Mouse (Mus musculus) brain, embryonic 14.5 days (tissue): ENCODE results near the gene Ranbp9.

Experiments
- CTCF ChIP-seq: fragments of 200-500 bp; IDR thresholded peaks from 2 replicates; pipeline ENCODE4 v1.5.1; 2012; ENCODE audit warnings: inconsistent platforms, mild to moderate bottlenecking, moderate library complexity, borderline replicate concordance; ENCODE audit not compliant: insufficient read depth, insufficient read length; ENCODE audit errors: extremely low read depth
- POLR2A ChIP-seq: fragments of 200-500 bp; IDR thresholded peaks from 2 replicates; pipeline ENCODE4 v1.6.1; 2012; ENCODE audit warnings: mild to moderate bottlenecking, inconsistent platforms, borderline replicate concordance; ENCODE audit not compliant: poor library complexity, insufficient read depth, insufficient read length, severe bottlenecking; ENCODE audit errors: extremely low read depth

- no peak for TF ChIP-seq CTCF
- TF ChIP-seq POLR2A = no peak
These were observed 68.8 kb downstream of the Ranbp9 start for GRCm38 (mm10) chr13:43412311-43412710.
